Mouse (Mus musculus): Measurements from ENCODE around the gene Wdr4. TPM values are rescaled to one million over a fixed set of nuclear protein-coding genes. Genes with fewer than 3 reads are reported as not detected.
"Not testable (repeated sequence)": the region's sequence is repeated elsewhere in the genome, so short reads cannot be mapped to it uniquely, and the experiment has no call there.

Wdr4 gene
- polyA plus RNA-seq, 1 experiment from 2014 or later = 21.9 TPM

GRCm38 (mm10) chr17:31532331-31532730 is 12.6 kb upstream of the Wdr4 start:
- not testable (repeated sequence) for ATAC-seq (ENCODE audit: extremely low read depth, insufficient number of reproducible peaks, low FRiP score, low TSS enrichment); H3K27me3 ChIP-seq (replicated peaks); H3K9ac ChIP-seq; H3K4me3 ChIP-seq; H3K9me3 ChIP-seq; H3K4me2 ChIP-seq; H3K27ac ChIP-seq (replicated peaks)
- 90% methylated on average over 4 of the region's 4 CpGs for WGBS
- peaks cover 11% of the 10 kb centered on the region for H3K4me1 ChIP-seq
- peaks cover 50% of the 10 kb centered on the region for H3K36me3 ChIP-seq

GRCm38 (mm10) chr17:31531441-31532158 is 11.8 kb upstream of the Wdr4 start:
- no peak overlapping the region for H3K4me2 ChIP-seq
- peaks cover 57% of the 10 kb centered on the region for H3K36me3 ChIP-seq
- H3K4me1 ChIP-seq = peaks cover 11% of the 10 kb centered on the region
- no peaks in the 10 kb centered on the region for H3K9me3 ChIP-seq
- H3K27ac ChIP-seq (replicated peaks) = no peak overlapping the region
- no peaks in the 10 kb centered on the region for H3K27me3 ChIP-seq (replicated peaks)
- no peak for ATAC-seq (ENCODE audit: extremely low read depth, insufficient number of reproducible peaks, low FRiP score, low TSS enrichment)
- WGBS = 76% methylated on average over 14 of the region's 14 CpGs
- H3K4me3 ChIP-seq = no peak overlapping the region
- H3K9ac ChIP-seq = no peak overlapping the region

- peaks cover 80% of the 10 kb centered on the region for H3K36me3 ChIP-seq
- no peak for ATAC-seq (ENCODE audit: extremely low read depth, insufficient number of reproducible peaks, low FRiP score, low TSS enrichment)
Measured at GRCm38 (mm10) chr17:31529314-31529713, 9.5 kb upstream of the Wdr4 start.

GRCm38 (mm10) chr17:31525816-31526215 is 6.0 kb upstream of the Wdr4 start:
- H3K27me3 ChIP-seq (replicated peaks) = no peaks in the 10 kb centered on the region
- H3K4me1 ChIP-seq = peaks cover 28% of the 10 kb centered on the region
- no peak for ATAC-seq (ENCODE audit: extremely low read depth, insufficient number of reproducible peaks, low FRiP score, low TSS enrichment)
- H3K27ac ChIP-seq (replicated peaks) = no peak overlapping the region
- 100% methylated on average over 3 of the region's 3 CpGs for WGBS
- no peak overlapping the region for H3K4me2 ChIP-seq
- H3K4me3 ChIP-seq = no peak overlapping the region
- H3K9me3 ChIP-seq = no peaks in the 10 kb centered on the region
- H3K9ac ChIP-seq = no peak overlapping the region
- peaks cover 91% of the 10 kb centered on the region for H3K36me3 ChIP-seq

More at GRCm38 (mm10) chr17:31529314-31529713, 9.5 kb upstream of the Wdr4 start:
- WGBS = 42% methylated on average over 15 of the region's 15 CpGs
- Histone ChIP-seq H3K27me3 (replicated peaks) (no peaks in the 10 kb centered on the region), H3K4me2 (no peak overlapping the region), H3K9ac (no peak overlapping the region), H3K27ac (replicated peaks) (no peak overlapping the region), H3K4me1 (0 out of 2 replicates have a peak, but pooled peaks cover 6% of the 10 kb centered on the region), H3K9me3 (no peaks in the 10 kb centered on the region), H3K4me3 (no peak overlapping the region)

- Histone ChIP-seq H3K27me3 (replicated peaks) (no peaks in the 10 kb centered on the region), H3K9me3 (no peaks in the 10 kb centered on the region), H3K4me1 (peaks cover 32% of the 10 kb centered on the region), H3K4me3 (no peak overlapping the region), H3K9ac (no peak overlapping the region), H3K27ac (replicated peaks) (no peak overlapping the region), H3K4me2 (no peak overlapping the region), H3K36me3 (peaks cover 84% of the 10 kb centered on the region)
- 91% methylated on average over 4 of the region's 4 CpGs for WGBS
- no peak for ATAC-seq (ENCODE audit: extremely low read depth, insufficient number of reproducible peaks, low FRiP score, low TSS enrichment)
Measured at GRCm38 (mm10) chr17:31525114-31525513, 5.3 kb upstream of the Wdr4 start.

- Histone ChIP-seq H3K27me3 (replicated peaks) (no peaks in the 10 kb centered on the region), H3K9ac (peak overlapping the region; percentile 94; the same call in 1 of the 2 replicates), H3K9me3 (no peaks in the 10 kb centered on the region), H3K4me3 (no peak overlapping the region), H3K4me2 (peak overlapping the region; percentile 76), H3K36me3 (peaks cover 54% of the 10 kb centered on the region), H3K4me1 (peaks cover 34% of the 10 kb centered on the region), H3K27ac (replicated peaks) (peak overlapping the region; percentile 88; the same call in 1 of the 2 replicates)
- no peak for ATAC-seq (ENCODE audit: extremely low read depth, insufficient number of reproducible peaks, low FRiP score, low TSS enrichment)
- WGBS = 85% methylated on average over 6 of the region's 6 CpGs
Measured at GRCm38 (mm10) chr17:31521948-31522347, 2.2 kb upstream of the Wdr4 start.

- WGBS = 12% methylated on average over 3 of the region's 3 CpGs
- peaks cover 43% of the 10 kb centered on the region for H3K36me3 ChIP-seq
- H3K9me3 ChIP-seq = no peaks in the 10 kb centered on the region
- peak overlapping the region; percentile 76 for H3K4me2 ChIP-seq
- no peak for ATAC-seq (ENCODE audit: extremely low read depth, insufficient number of reproducible peaks, low FRiP score, low TSS enrichment)
- peak overlapping the region; percentile 88 for H3K27ac ChIP-seq (replicated peaks)
- peak overlapping the region; percentile 89 for H3K4me3 ChIP-seq
- H3K4me1 ChIP-seq = peaks cover 34% of the 10 kb centered on the region
- no peaks in the 10 kb centered on the region for H3K27me3 ChIP-seq (replicated peaks)
- peak overlapping the region; percentile 94 for H3K9ac ChIP-seq
Measured at GRCm38 (mm10) chr17:31520895-31521294, 1.1 kb upstream of the Wdr4 start.

GRCm38 (mm10) chr17:31519344-31519945 is 335 bp downstream of the Wdr4 start:
- Histone ChIP-seq H3K4me3 (peak overlapping the region; percentile 89), H3K4me1 (peaks cover 29% of the 10 kb centered on the region), H3K4me2 (peak overlapping the region; percentile 76), H3K27ac (replicated peaks) (peak overlapping the region; percentile 46; the same call in 1 of the 2 replicates), H3K9me3 (no peaks in the 10 kb centered on the region), H3K27me3 (replicated peaks) (no peaks in the 10 kb centered on the region), H3K36me3 (peaks cover 29% of the 10 kb centered on the region), H3K9ac (peak overlapping the region; percentile 67; the same call in 1 of the 2 replicates)
- peak; percentile 29; the same call in 1 of the 2 replicates for ATAC-seq (ENCODE audit: extremely low read depth, insufficient number of reproducible peaks, low FRiP score, low TSS enrichment)
- WGBS = 5% methylated on average over 7 of the region's 7 CpGs

GRCm38 (mm10) chr17:31514696-31515095 is 5.1 kb downstream of the Wdr4 start:
- 63% methylated on average over 1 of the region's 1 CpGs for WGBS

GRCm38 (mm10) chr17:31512593-31512992 is 7.2 kb downstream of the Wdr4 start:
- 19% methylated on average over 6 of the region's 6 CpGs for WGBS
- H3K9ac ChIP-seq = peak overlapping the region; percentile 91
- H3K27me3 ChIP-seq (replicated peaks) = no peaks in the 10 kb centered on the region
- H3K4me2 ChIP-seq = peak overlapping the region; percentile 84
- peaks cover 29% of the 10 kb centered on the region for H3K36me3 ChIP-seq
- H3K4me1 ChIP-seq = peaks cover 15% of the 10 kb centered on the region
- H3K9me3 ChIP-seq = no peaks in the 10 kb centered on the region
- peak overlapping the region; percentile 87 for H3K27ac ChIP-seq (replicated peaks)
- no peak for ATAC-seq (ENCODE audit: extremely low read depth, insufficient number of reproducible peaks, low FRiP score, low TSS enrichment)
- H3K4me3 ChIP-seq = peak overlapping the region; percentile 92

More at GRCm38 (mm10) chr17:31514696-31515095, 5.1 kb downstream of the Wdr4 start:
- H3K4me2 ChIP-seq = no peak overlapping the region
- H3K4me3 ChIP-seq = no peak overlapping the region
- no peaks in the 10 kb centered on the region for H3K27me3 ChIP-seq (replicated peaks)
- no peak overlapping the region for H3K27ac ChIP-seq (replicated peaks)
- H3K9ac ChIP-seq = no peak overlapping the region
- peaks cover 8% of the 10 kb centered on the region for H3K36me3 ChIP-seq
- H3K9me3 ChIP-seq = no peaks in the 10 kb centered on the region
- no peak for ATAC-seq (ENCODE audit: extremely low read depth, insufficient number of reproducible peaks, low FRiP score, low TSS enrichment)
- H3K4me1 ChIP-seq = peaks cover 18% of the 10 kb centered on the region

GRCm38 (mm10) chr17:31511792-31512495 is 7.8 kb downstream of the Wdr4 start:
- Histone ChIP-seq H3K27me3 (replicated peaks) (no peaks in the 10 kb centered on the region), H3K36me3 (peaks cover 36% of the 10 kb centered on the region), H3K9me3 (no peaks in the 10 kb centered on the region), H3K4me3 (peak overlapping the region; percentile 92), H3K27ac (replicated peaks) (peak overlapping the region; percentile 87), H3K4me1 (peaks cover 15% of the 10 kb centered on the region), H3K4me2 (peak overlapping the region; percentile 84), H3K9ac (peak overlapping the region; percentile 91)
- under 1% methylated on average over 56 of the region's 56 CpGs for WGBS
- ATAC-seq (ENCODE audit: extremely low read depth, insufficient number of reproducible peaks, low FRiP score, low TSS enrichment) = peak; percentile 75
